In genomic region chr3:51200311-51200710, GRCm38 (mm10) we compare ENCODE assay signal across 24 mouse cellular contexts. TPM values are rescaled to one million over a fixed set of nuclear protein-coding genes. Genes with fewer than 3 reads are reported as not detected.
DNase-seq lines count a peak whose midpoint lies in the region; ATAC-seq and TF ChIP-seq lines count a peak whose summit lies in the region.
"Had no signal": no experiment of that assay in that cellular context is flagged by ENCODE, and none has a peak within 500 bp of the region (broad histone marks: within the 10 kb centered on the region; RNA-seq: fewer than 3 reads in every experiment).

No protein-coding gene starts in this region.

- WGBS in liver, postnatal 0 days (ENCODE audit: insufficient replicate concordance): 86% methylated on average over 4 of the region's 4 CpGs
- 93% methylated on average over 4 of the region's 4 CpGs for WGBS in liver, embryonic 11.5 days
- WGBS in stomach, embryonic 16.5 days: 70% methylated on average over 4 of the region's 4 CpGs
- WGBS in forebrain, embryonic 14.5 days: 91% methylated on average over 4 of the region's 4 CpGs

- peaks cover 34% of the 10 kb centered on the region for H3K4me1 ChIP-seq in liver, postnatal 0 days (ENCODE audit: insufficient read depth)
- no peaks in the 10 kb centered on the region for H3K4me1 ChIP-seq in liver, embryonic 11.5 days (replicated peaks; ENCODE audit: control insufficient read depth, insufficient read depth, low read length)
- peaks cover 6% of the 10 kb centered on the region for H3K4me1 ChIP-seq in stomach, embryonic 16.5 days (ENCODE audit: control insufficient read depth, insufficient read depth, low read length)
- no peaks in the 10 kb centered on the region for H3K4me1 ChIP-seq in forebrain, embryonic 14.5 days (ENCODE audit: control insufficient read depth, insufficient read depth, low read length)

- no peaks in the 10 kb centered on the region for H3K36me3 ChIP-seq in liver, postnatal 0 days (replicated peaks; ENCODE audit: insufficient read depth, low read length)
- no peaks in the 10 kb centered on the region for H3K36me3 ChIP-seq in liver, embryonic 11.5 days (ENCODE audit: control insufficient read depth, insufficient read depth, low read length)
- H3K36me3 ChIP-seq in stomach, embryonic 16.5 days (ENCODE audit: control insufficient read depth, insufficient read depth, low read length): no peaks in the 10 kb centered on the region
- H3K36me3 ChIP-seq in forebrain, embryonic 14.5 days (ENCODE audit: control insufficient read depth, insufficient read depth, low read length): no peaks in the 10 kb centered on the region
- H3K36me3 ChIP-seq: forebrain, embryonic 10.5 days; heart, embryonic 12.5 days; limb, embryonic 13.5 days; liver, embryonic 15.5 days; midbrain, embryonic 10.5 days; neural tube, embryonic 13.5 days had no signal

- H3K4me2 ChIP-seq in liver, postnatal 0 days (ENCODE audit: low read depth, low read length): no peak overlapping the region
- H3K4me2 ChIP-seq in liver, embryonic 11.5 days: no peak overlapping the region
- H3K4me2 ChIP-seq in stomach, embryonic 16.5 days (ENCODE audit: low read depth, low read length): no peak overlapping the region
- no peak overlapping the region for H3K4me2 ChIP-seq in forebrain, embryonic 14.5 days (ENCODE audit: low read length)
- H3K4me2 ChIP-seq: heart, embryonic 12.5 days; limb, embryonic 13.5 days; liver, embryonic 15.5 days; neural tube, embryonic 13.5 days had no signal

- H3K9me3 ChIP-seq in liver, postnatal 0 days (ENCODE audit: low read length): peaks cover 4% of the 10 kb centered on the region; the same call in 1 of the 2 replicates
- no peaks in the 10 kb centered on the region for H3K9me3 ChIP-seq in liver, embryonic 11.5 days (ENCODE audit: control insufficient read depth, low read length)
- no peaks in the 10 kb centered on the region for H3K9me3 ChIP-seq in stomach, embryonic 16.5 days (replicated peaks; ENCODE audit: control insufficient read depth, low read length)
- no peaks in the 10 kb centered on the region for H3K9me3 ChIP-seq in forebrain, embryonic 14.5 days (replicated peaks; ENCODE audit: control insufficient read depth, low read length)
- H3K9me3 ChIP-seq: limb, embryonic 13.5 days; liver, embryonic 15.5 days; neural tube, embryonic 13.5 days had no signal

- peak overlapping the region; percentile 78 for H3K27ac ChIP-seq in liver, postnatal 0 days (ENCODE audit: low read depth)
- H3K27ac ChIP-seq in liver, embryonic 11.5 days (ENCODE audit: low read depth, low read length): no peak overlapping the region
- H3K27ac ChIP-seq in stomach, embryonic 16.5 days (ENCODE audit: low read length): peak overlapping the region; percentile 73
- no peak overlapping the region for H3K27ac ChIP-seq in forebrain, embryonic 14.5 days (ENCODE audit: low read depth, low read length)
- H3K27ac ChIP-seq: forebrain, embryonic 10.5 days; hindbrain, postnatal 0 days; limb, embryonic 13.5 days; liver, embryonic 15.5 days; midbrain, embryonic 10.5 days; neural tube, embryonic 13.5 days had no signal

- TF ChIP-seq EP300 in liver, postnatal 0 days (IDR thresholded peaks at IDR 0.05; ENCODE audit: low read depth): no peak

- peak; percentile 63 for DNase-seq in kidney, adult 11 months
- no peak for DNase-seq in kidney, adult 18-20 months
- no peak for DNase-seq in liver, postnatal 0 days
- DNase-seq in liver, embryonic 11.5 days (ENCODE audit: low spot score): no peak
- DNase-seq in kidney, postnatal 25 days: peak; percentile 45 to 81
- DNase-seq in forebrain, embryonic 14.5 days (ENCODE audit: low spot score): no peak
- DNase-seq: cerebellum, adult 18-20 months; cerebellum, postnatal 14 days; gastrocnemius, postnatal 25 days; heart, adult 18-20 months; heart, postnatal 14 days; thymus, adult 18-20 months; thymus, postnatal 36 days had no signal

- no peaks in the 10 kb centered on the region for H3K27me3 ChIP-seq in liver, postnatal 0 days (ENCODE audit: insufficient read depth, low read length)
- no peaks in the 10 kb centered on the region for H3K27me3 ChIP-seq in liver, embryonic 11.5 days (replicated peaks; ENCODE audit: control insufficient read depth, insufficient read depth, low read length)
- no peaks in the 10 kb centered on the region for H3K27me3 ChIP-seq in stomach, embryonic 16.5 days (ENCODE audit: control insufficient read depth, insufficient read depth, low read length)
- H3K27me3 ChIP-seq in forebrain, embryonic 14.5 days (replicated peaks; ENCODE audit: control insufficient read depth, insufficient read depth, low read length): no peaks in the 10 kb centered on the region
- H3K27me3 ChIP-seq: heart, embryonic 12.5 days; limb, embryonic 13.5 days; neural tube, embryonic 13.5 days had no signal

- H3K9ac ChIP-seq in liver, postnatal 0 days (replicated peaks): no peak overlapping the region
- H3K9ac ChIP-seq in liver, embryonic 11.5 days (ENCODE audit: low read depth, low read length): no peak overlapping the region
- no peak overlapping the region for H3K9ac ChIP-seq in stomach, embryonic 16.5 days (ENCODE audit: low read length)
- H3K9ac ChIP-seq in forebrain, embryonic 14.5 days (ENCODE audit: low read length): no peak overlapping the region
- H3K9ac ChIP-seq: heart, embryonic 12.5 days; limb, embryonic 13.5 days; liver, embryonic 15.5 days; neural tube, embryonic 13.5 days had no signal

- no peak for ATAC-seq in liver, postnatal 0 days
- ATAC-seq in liver, embryonic 11.5 days (replicated peaks; ENCODE audit: low FRiP score): no peak
- ATAC-seq in stomach, embryonic 16.5 days (ENCODE audit: insufficient read depth, low FRiP score): no peak
- no peak for ATAC-seq in forebrain, embryonic 14.5 days
- ATAC-seq: CD4-positive, CD25-positive, alpha-beta regulatory T cell, adult 4 months; hindbrain, postnatal 0 days; midbrain, embryonic 16.5 days had no signal

- TF ChIP-seq CTCF in liver, postnatal 0 days (IDR thresholded peaks at IDR 0.05; ENCODE audit: low read depth): no peak

- no peak overlapping the region for H3K4me3 ChIP-seq in liver, postnatal 0 days (ENCODE audit: low read depth, low read length)
- no peak overlapping the region for H3K4me3 ChIP-seq in liver, embryonic 11.5 days (ENCODE audit: low read depth, low read length)
- H3K4me3 ChIP-seq in stomach, embryonic 16.5 days (replicated peaks; ENCODE audit: low read length): no peak overlapping the region
- H3K4me3 ChIP-seq in forebrain, embryonic 14.5 days (ENCODE audit: low read depth, low read length): no peak overlapping the region
- H3K4me3 ChIP-seq: forebrain, embryonic 10.5 days; heart, embryonic 12.5 days; limb, embryonic 13.5 days; liver, embryonic 15.5 days; midbrain, embryonic 10.5 days; myocyte; neural tube, embryonic 13.5 days had no signal

RNA-seq across cellular contexts. Expression of gene Noct, which starts 23.9 kb away (rescaled TPM):
- 8.5 and 11.4 TPM in 2 replicates for polyA plus RNA-seq in liver, postnatal 0 days (2015; fragmentation: Nextera tagmentation; extraction: Ambion mirVana)
- polyA plus RNA-seq in liver, embryonic 11.5 days (2014; fragmentation: Nextera tagmentation; extraction: Ambion mirVana): 29.0 and 30.7 TPM in 2 replicates
- 5.7 and 6.3 TPM in 2 replicates for polyA plus RNA-seq in stomach, embryonic 16.5 days (2015; fragmentation: Nextera tagmentation; extraction: Ambion mirVana)
- polyA plus RNA-seq in forebrain, embryonic 14.5 days (2014; fragmentation: Nextera tagmentation; extraction: Ambion mirVana): 15.6 and 20.8 TPM in 2 replicates

Comparison
In these comparisons a context has a peak if more than half of its experiments do, and no peak if none do; other contexts are left out.
1. DNase-seq: peak in kidney, adult 11 months (single experiment) and kidney, postnatal 25 days (2 of 2); none in kidney, adult 18-20 months (single experiment), liver, postnatal 0 days (single experiment), liver, embryonic 11.5 days (single experiment) and forebrain, embryonic 14.5 days (single experiment).
2. H3K27ac ChIP-seq: peak in liver, postnatal 0 days (single experiment) and stomach, embryonic 16.5 days (single experiment); none in liver, embryonic 11.5 days (single experiment) and forebrain, embryonic 14.5 days (single experiment).